Mouse (Mus musculus): Measurements from ENCODE around the gene Gm21977. TPM values are rescaled to one million over a fixed set of nuclear protein-coding genes. Genes with fewer than 3 reads are reported as not detected.
"Not testable (repeated sequence)": the region's sequence is repeated elsewhere in the genome, so short reads cannot be mapped to it uniquely, and the experiment has no call there.

The Gm21977 gene
- total RNA-seq (2021), result not detected
- long read RNA-seq, experiment 1, result 0 reads
- long read RNA-seq, experiment 2, result 0 reads

DNA sequence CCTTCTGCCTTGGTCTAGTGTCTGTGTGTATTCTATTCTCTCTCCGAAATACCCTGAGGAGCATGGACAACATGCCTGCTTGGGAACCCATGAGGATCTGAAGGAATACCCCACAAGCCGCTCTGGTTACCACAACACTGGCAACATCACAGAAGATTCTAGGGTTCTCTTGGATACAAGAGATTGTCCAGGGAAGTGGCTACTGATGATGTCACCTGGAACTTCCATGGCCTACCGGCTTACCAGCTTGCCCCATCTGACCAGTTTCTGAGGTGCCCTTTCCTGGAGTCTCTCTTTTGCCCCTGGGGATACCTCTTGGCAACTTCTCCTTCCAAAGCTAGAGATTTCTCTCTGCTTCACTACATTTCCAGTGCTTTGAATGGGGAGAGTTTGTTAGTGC, at the start of gene Gm21977:
TSS of gene Gm21977 (minus strand) at position 101 of the 400 bp plus-strand sequence.
- DNase-seq (ENCODE audit: low spot score in 2 of 2), result not testable (repeated sequence)

Other genes with a start within 250 kb of the Gm21977 start
- gene Gm3633, start 211.6 kb downstream of the Gm21977 start, total RNA-seq (2021), result not detected
- under 1 TPM in 1 of 2 experiments, not detected in 1; 0.98 TPM for gene Gm10378, start 197.5 kb downstream of the Gm21977 start, total RNA-seq (2021)
- gene Gm3015, start 84.7 kb downstream of the Gm21977 start, total RNA-seq (2021), result not detected
- gene Gm10377, start 55.5 kb downstream of the Gm21977 start, total RNA-seq (2021), result not detected
- not detected for gene Gm8082, start 140.1 kb upstream of the Gm21977 start, total RNA-seq (2021)
- not detected for gene Gm10376, start 162.2 kb upstream of the Gm21977 start, total RNA-seq (2021)
- under 1 TPM in 1 of 2 experiments, not detected in 1; 0.23 TPM for gene Gm8094, start 223.2 kb upstream of the Gm21977 start, total RNA-seq (2021)
- gene Gm8104, start 247.1 kb upstream of the Gm21977 start, total RNA-seq (2021), result under 1 TPM; 0.61 to 0.91 TPM